Mouse (Mus musculus): Measurements from ENCODE around the gene Gm10338. TPM values are rescaled to one million over a fixed set of nuclear protein-coding genes. Genes with fewer than 3 reads are reported as not detected.

Gm10338 gene
- not detected for polyA plus RNA-seq (2014; fragmentation: Illumina TruSeq; extraction: RNeasy Lipid Tissue Mini Kit (QIAGEN cat#74804); ENCODE audit: insufficient read depth, low read depth, low replicate concordance)

GRCm38 (mm10) chr14:7595492-7595891 lies at the start of gene Gm10338:
Gene Gm10338, minus strand, starts transcription at chr14:7595592.

GRCm38 (mm10) chr14:7643872-7644271 lies 48.5 kb upstream of the Gm10338 start, which contains the start of gene Gm10128:
Gene Gm10128, minus strand, starts transcription at chr14:7643972.

GRCm38 (mm10) chr14:7568382-7568781 lies 27.0 kb downstream of the Gm10338 start, which contains the start of gene Gm3558:
Gene Gm3558, minus strand, starts transcription at chr14:7568566.

Other genes starting within 250 kb of the Gm10338 start
- gene Gm8374, start 230.5 kb downstream of the Gm10338 start, polyA plus RNA-seq (2014; fragmentation: Illumina TruSeq; extraction: RNeasy Lipid Tissue Mini Kit (QIAGEN cat#74804); ENCODE audit: insufficient read depth, low read depth, low replicate concordance): not detected
- not detected for gene Gm3755, start 144.7 kb downstream of the Gm10338 start, polyA plus RNA-seq (2014; fragmentation: Illumina TruSeq; extraction: RNeasy Lipid Tissue Mini Kit (QIAGEN cat#74804); ENCODE audit: insufficient read depth, low read depth, low replicate concordance)
- gene Gm3752, start 111.8 kb downstream of the Gm10338 start, polyA plus RNA-seq (2014; fragmentation: Illumina TruSeq; extraction: RNeasy Lipid Tissue Mini Kit (QIAGEN cat#74804); ENCODE audit: insufficient read depth, low read depth, low replicate concordance): not detected
- gene Gm3558, start 27.0 kb downstream of the Gm10338 start, polyA plus RNA-seq (2014; fragmentation: Illumina TruSeq; extraction: RNeasy Lipid Tissue Mini Kit (QIAGEN cat#74804); ENCODE audit: insufficient read depth, low read depth, low replicate concordance): not detected
- not detected for gene Gm10128, start 48.4 kb upstream of the Gm10338 start, polyA plus RNA-seq (2014; fragmentation: Illumina TruSeq; extraction: RNeasy Lipid Tissue Mini Kit (QIAGEN cat#74804); ENCODE audit: insufficient read depth, low read depth, low replicate concordance)
- not detected for gene Gm26661, start 196.0 kb upstream of the Gm10338 start, polyA plus RNA-seq (2014; fragmentation: Illumina TruSeq; extraction: RNeasy Lipid Tissue Mini Kit (QIAGEN cat#74804); ENCODE audit: insufficient read depth, low read depth, low replicate concordance)
- 7.1 TPM for gene Flnb, start 222.4 kb upstream of the Gm10338 start, polyA plus RNA-seq (2014; fragmentation: Illumina TruSeq; extraction: RNeasy Lipid Tissue Mini Kit (QIAGEN cat#74804); ENCODE audit: insufficient read depth, low read depth, low replicate concordance)